Mouse (Mus musculus) ES-Bruce4 (cell line): ENCODE data around the gene Evc2. TPM values are rescaled to one million over a fixed set of nuclear protein-coding genes. Genes with fewer than 3 reads are reported as not detected.

Experiments used
- H3K27ac ChIP-seq: 2 replicates; pipeline ENCODE4 v1.5.1; 2012; ENCODE audit warnings: low read length, inconsistent platforms; ENCODE audit not compliant: insufficient read depth
- H3K27me3 ChIP-seq: 2 replicates; pipeline ENCODE4 v1.6.1; 2012; ENCODE audit warnings: mild to moderate bottlenecking, low read length, inconsistent platforms; ENCODE audit not compliant: control insufficient read depth, poor library complexity, insufficient read depth, severe bottlenecking
- H3K36me3 ChIP-seq: 2 replicates; pipeline ENCODE4 v1.6.1; 2012; ENCODE audit warnings: inconsistent platforms, mild to moderate bottlenecking, low read length, moderate library complexity; ENCODE audit not compliant: control insufficient read depth, poor library complexity, insufficient read depth, severe bottlenecking
- H3K4me1 ChIP-seq: one replicate; pipeline ENCODE4 v1.8.1; 2011; ENCODE audit warnings: low read length; ENCODE audit not compliant: control insufficient read depth, insufficient read depth
- H3K4me3 ChIP-seq: 2 replicates; pipeline ENCODE4 v1.5.1; 2011; ENCODE audit warnings: low read depth, mild to moderate bottlenecking, low read length
- H3K9ac ChIP-seq: 2 replicates; pipeline ENCODE4 v1.6.1; 2012; ENCODE audit warnings: low read depth, mild to moderate bottlenecking, inconsistent platforms; ENCODE audit not compliant: poor library complexity, severe bottlenecking
- H3K9me3 ChIP-seq: replicated peaks from 2 replicates; pipeline ENCODE4 v1.6.1; 2012; ENCODE audit warnings: mild to moderate bottlenecking, low read length, inconsistent platforms; ENCODE audit not compliant: control insufficient read depth, poor library complexity, insufficient read depth, severe bottlenecking
- CTCF ChIP-seq: IDR thresholded peaks from one replicate; pipeline ENCODE4 v1.8.1; 2011; ENCODE audit warnings: low read depth, low read length
- EP300 ChIP-seq: IDR thresholded peaks from 2 replicates; pipeline ENCODE4 v1.6.1; 2011; ENCODE audit warnings: low read depth, low read length; ENCODE audit not compliant: insufficient read depth
- POLR2A ChIP-seq: IDR thresholded peaks from one replicate; pipeline ENCODE4 v1.8.1; 2011; ENCODE audit warnings: low read length; ENCODE audit not compliant: insufficient read depth
- polyA plus RNA-seq: library from polyadenylated mRNA; stranded (reverse); fragments of >200 nt; gene quantifications from 2 replicates; pipeline ENCODE4 v1.2.4, GENCODE M21; 2011; ENCODE audit warnings: low read depth; ENCODE audit not compliant: missing spikeins, insufficient read depth, insufficient read length

Gene Evc2
- polyA plus RNA-seq, 1 experiment: 15.8 TPM

DNA sequence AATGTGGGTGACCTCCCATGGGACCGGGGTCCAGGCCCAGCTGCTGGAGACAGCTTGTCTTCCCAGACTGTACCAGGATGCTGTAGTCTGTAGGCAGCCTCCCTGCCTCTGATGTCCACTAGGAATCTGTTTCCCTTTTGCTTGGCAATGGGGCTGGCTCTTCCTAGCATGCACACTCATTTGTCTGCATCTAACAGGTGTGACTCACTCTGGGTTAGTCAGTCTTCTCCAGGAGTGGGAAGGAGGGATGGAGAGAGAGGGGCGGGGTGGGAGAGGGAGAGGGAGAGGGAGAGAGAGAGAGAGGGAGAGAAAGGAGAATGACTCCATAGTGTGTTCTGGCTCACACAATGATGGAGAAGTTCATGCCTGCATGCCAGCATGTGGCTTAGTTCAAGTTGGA, 13.5 kb downstream of the Evc2 start:
- TF ChIP-seq EP300 (no peak), POLR2A (no peak), CTCF (no peak)
- Histone ChIP-seq H3K27ac (no peak overlapping the region), H3K36me3 (peaks cover 2% of the 10 kb centered on the region), H3K27me3 (no peaks in the 10 kb centered on the region), H3K9me3 (no peaks in the 10 kb centered on the region), H3K4me1 (no peaks in the 10 kb centered on the region), H3K4me3 (no peak overlapping the region), H3K9ac (no peak overlapping the region)

DNA sequence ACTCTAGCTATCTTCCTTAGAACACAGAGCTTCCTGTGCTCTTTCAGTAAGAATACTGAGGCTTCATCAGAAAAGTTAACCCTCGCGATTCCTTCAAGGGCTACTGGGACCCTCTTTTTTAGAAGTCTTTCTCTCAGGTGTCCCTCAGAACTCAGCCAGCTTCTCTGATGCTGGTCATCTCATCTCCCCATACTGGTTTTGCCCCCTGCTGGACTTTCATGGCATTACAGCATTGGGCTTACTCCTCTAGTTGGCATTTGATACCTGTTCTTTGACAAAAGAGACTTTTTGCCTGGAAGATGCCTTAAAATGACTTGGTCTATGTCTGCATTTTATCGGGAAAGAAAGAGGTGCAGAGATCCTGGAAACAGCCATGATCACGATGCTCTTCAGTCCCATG, 16.1 kb downstream of the Evc2 start:
- H3K9me3 ChIP-seq: no peaks in the 10 kb centered on the region
- H3K4me1 ChIP-seq: no peaks in the 10 kb centered on the region
- peaks cover 2% of the 10 kb centered on the region for H3K36me3 ChIP-seq
- no peak overlapping the region for H3K9ac ChIP-seq
- H3K4me3 ChIP-seq: no peak overlapping the region
- no peak overlapping the region for H3K27ac ChIP-seq
- TF ChIP-seq POLR2A (no peak), CTCF (no peak), EP300 (no peak)
- H3K27me3 ChIP-seq: no peaks in the 10 kb centered on the region

DNA sequence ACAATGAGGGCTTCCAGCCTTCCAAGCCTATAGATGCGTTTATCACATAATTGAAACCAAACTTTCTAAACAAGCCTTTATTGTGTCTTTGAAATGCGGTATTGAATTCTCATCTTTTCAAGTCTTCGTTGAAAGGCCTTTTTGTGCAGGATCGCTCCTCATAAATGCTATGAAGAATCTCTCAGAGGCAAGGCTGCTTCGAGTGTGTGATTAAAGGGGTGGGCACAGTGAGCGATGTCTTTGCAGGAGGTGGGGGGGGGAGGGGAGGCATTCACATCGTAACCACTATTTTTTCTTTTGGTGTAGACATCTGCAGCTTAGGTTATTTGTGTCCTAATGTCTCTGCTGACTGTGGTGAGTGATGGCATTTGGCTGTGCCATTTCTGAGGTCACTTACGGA, 17.7 kb downstream of the Evc2 start:
- Histone ChIP-seq H3K36me3 (no peaks in the 10 kb centered on the region; the same call in none of the 2 replicates), H3K27ac (no peak overlapping the region), H3K9ac (no peak overlapping the region), H3K4me3 (no peak overlapping the region), H3K27me3 (no peaks in the 10 kb centered on the region), H3K9me3 (no peaks in the 10 kb centered on the region), H3K4me1 (no peaks in the 10 kb centered on the region)
- TF ChIP-seq EP300: no peak
- no peak for TF ChIP-seq CTCF
- TF ChIP-seq POLR2A: no peak

DNA sequence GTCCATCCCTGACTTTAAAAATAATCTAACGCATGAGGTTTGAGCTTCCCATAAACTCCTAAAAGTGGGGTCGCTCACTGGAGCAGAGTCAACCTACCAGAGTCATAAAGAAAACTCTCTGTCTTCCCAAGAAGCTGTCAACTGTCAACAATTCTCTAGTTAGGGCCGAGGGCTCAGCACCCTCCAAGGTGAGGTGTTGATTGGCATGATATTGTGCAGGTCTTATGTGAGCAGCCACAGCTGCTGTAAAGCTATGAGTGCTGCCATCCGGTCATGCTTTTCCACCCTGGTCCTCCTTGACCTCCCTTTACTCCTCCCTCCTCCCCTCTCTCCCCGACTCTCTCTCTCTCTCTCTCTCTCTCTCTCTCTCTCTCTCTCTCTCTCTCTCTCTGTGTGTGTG, 24.3 kb downstream of the Evc2 start:
- Histone ChIP-seq H3K27me3 (no peaks in the 10 kb centered on the region), H3K4me1 (no peaks in the 10 kb centered on the region), H3K9ac (no peak overlapping the region), H3K36me3 (no peaks in the 10 kb centered on the region), H3K4me3 (no peak overlapping the region), H3K9me3 (no peaks in the 10 kb centered on the region), H3K27ac (no peak overlapping the region)
- TF ChIP-seq EP300 (no peak), POLR2A (no peak)

DNA sequence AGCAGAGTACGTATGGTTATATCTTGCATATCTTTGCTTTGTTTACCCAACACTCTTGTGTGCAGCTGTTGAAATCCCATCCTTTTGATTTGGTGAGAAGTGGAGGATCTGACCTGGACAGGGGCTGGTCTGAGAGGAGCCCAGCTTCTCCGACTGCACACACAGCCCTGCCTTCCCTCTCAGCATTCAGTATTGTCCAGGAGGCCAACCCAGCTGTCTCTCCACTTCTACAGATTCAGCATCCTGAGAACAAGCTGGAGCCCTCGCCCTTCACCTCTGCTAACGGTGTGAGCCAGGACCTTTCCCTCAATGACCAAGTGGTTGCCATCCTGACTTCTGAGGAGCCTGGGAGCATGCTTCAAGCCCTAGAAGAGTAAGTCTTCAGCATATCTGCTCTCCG, 25.0 kb downstream of the Evc2 start:
- H3K27ac ChIP-seq: no peak overlapping the region
- H3K36me3 ChIP-seq: no peaks in the 10 kb centered on the region
- H3K9me3 ChIP-seq: no peaks in the 10 kb centered on the region
- TF ChIP-seq EP300 (no peak), POLR2A (no peak), CTCF (no peak)
- no peaks in the 10 kb centered on the region for H3K27me3 ChIP-seq
- H3K9ac ChIP-seq: no peak overlapping the region
- no peak overlapping the region for H3K4me3 ChIP-seq
- no peaks in the 10 kb centered on the region for H3K4me1 ChIP-seq

DNA sequence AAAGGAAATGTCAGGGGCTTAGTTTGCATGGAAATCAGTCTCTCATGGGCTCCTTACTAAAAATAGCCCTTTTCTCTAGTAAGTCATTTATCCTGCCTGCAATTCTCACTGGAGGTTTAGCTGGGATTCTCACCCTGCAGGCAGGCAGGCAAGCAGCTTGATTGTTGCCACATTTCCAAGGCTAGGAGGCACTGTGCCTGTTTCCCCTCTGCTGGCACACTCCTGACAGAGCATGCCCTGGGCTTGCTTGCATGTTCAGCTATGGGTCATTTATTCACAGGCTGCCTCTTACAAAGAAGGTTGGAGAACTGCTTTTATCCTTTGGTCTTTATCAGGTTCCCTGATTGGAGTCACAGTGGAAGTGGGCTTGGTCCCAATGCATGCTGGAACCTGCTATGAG, 27.5 kb downstream of the Evc2 start:
- H3K4me3 ChIP-seq: no peak overlapping the region
- no peaks in the 10 kb centered on the region for H3K36me3 ChIP-seq
- no peak overlapping the region for H3K27ac ChIP-seq
- H3K27me3 ChIP-seq: no peaks in the 10 kb centered on the region
- no peaks in the 10 kb centered on the region for H3K9me3 ChIP-seq
- TF ChIP-seq POLR2A: no peak
- no peak for TF ChIP-seq CTCF
- no peak for TF ChIP-seq EP300
- H3K4me1 ChIP-seq: no peaks in the 10 kb centered on the region
- no peak overlapping the region for H3K9ac ChIP-seq
